Mouse (Mus musculus): ENCODE results near the gene Arid1b.

The Arid1b gene

DNA sequence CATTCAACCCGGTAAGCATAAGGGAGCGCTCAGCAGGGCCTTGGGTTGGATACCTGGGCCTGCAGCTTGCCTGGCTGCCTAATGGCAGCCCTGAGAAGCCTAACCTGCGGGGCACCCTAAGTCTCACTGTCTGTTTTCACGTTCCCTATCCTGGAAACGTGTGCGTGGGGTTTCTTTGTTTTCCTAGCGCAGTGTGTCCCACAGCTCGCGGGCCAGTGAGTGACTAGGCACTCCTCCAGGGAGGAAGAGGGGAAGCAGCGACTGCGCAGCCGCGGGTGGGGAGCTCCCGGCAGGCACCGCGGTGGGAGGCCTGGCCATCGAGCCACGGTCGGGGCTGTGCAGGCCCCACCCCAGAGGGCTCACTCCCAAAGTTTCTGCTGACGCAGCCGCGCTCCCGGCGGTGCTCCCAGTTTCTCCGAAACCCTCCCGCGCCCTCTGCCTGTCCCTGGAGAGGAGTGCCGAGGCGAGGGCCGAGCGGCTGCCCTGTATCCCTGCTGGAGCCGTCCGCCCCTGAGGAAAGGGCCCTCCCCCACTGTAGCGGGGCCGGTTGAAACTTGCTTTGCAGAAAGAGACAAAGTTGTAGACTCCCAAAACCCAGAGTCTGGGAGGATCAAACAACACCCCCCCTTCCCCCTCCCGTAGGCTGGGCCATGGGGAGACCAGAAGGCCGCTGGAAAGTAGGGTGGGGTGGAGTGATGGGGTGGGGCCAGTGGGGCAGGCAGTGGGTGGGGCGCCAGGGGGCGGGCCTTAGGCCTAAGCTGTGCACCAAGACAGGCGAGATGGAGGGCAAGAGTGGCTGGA lies 195.6 kb downstream of the Arid1b start:
- peak; percentile 91 to 95 for DNase-seq (ENCODE audit: low spot score in 2 of 2)

DNA sequence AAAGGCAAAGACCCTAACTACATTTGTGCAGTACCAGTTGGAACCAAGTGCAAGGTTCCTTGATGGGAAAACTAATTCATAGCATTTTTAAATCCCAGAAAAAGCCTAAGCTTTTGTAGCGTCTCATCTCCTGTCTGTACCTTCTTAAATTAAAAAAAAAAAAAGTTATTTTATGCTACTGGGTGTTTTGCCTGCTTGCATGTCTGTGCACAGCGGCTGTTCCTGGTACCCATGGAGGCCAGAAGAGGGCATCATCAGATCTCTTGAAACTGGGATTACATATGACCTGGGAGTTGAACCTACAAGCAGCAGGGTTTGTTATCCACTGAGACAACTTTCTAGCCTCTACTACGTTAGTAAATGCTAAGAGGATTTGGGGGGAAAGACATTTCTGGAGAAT lies 196.2 kb downstream of the Arid1b start:
- no peak for DNase-seq (ENCODE audit: low spot score in 2 of 2)

DNA sequence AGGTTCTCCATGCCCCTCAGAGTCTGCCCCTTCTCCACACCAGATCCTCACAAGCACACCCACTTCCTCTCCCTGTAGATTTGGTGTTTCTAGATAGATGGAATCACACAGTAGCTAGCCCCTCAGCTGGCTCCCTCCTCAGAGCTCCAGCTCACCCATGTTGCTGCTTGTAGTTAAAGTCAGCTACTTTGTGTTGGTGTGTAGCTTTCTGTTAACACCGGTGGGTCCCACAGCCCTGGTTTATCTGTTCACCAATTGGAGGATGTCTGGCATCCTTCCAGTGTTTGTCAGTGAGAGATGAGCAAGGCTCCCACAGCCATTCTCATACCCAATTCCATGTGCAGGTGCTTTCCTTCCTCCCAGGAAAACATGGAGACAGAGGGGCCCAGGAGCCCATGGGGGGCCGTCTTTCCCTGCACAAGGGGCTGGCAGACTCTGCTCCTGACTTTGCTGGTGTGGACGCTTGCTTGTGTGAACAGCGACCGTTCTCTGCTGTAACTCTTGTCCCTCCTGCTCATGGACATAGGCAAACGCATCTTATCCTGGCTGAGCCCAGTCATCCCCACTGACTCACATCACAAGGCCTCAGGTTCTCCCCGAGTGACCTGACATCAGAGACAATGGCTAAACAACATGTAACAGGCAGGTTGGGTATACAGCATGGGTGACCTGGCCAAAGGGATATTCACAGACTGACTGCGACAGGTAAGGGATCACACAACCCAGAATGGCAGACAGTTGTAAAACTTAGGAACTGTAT lies 200.2 kb downstream of the Arid1b start:
- no peak for DNase-seq (ENCODE audit: low spot score in 2 of 2)

GRCm38 (mm10) chr17:5195397-5195796 lies 201.3 kb downstream of the Arid1b start:
- peak in 1 of 2 experiments; percentile 68 for DNase-seq (ENCODE audit: low spot score in 2 of 2)

DNA sequence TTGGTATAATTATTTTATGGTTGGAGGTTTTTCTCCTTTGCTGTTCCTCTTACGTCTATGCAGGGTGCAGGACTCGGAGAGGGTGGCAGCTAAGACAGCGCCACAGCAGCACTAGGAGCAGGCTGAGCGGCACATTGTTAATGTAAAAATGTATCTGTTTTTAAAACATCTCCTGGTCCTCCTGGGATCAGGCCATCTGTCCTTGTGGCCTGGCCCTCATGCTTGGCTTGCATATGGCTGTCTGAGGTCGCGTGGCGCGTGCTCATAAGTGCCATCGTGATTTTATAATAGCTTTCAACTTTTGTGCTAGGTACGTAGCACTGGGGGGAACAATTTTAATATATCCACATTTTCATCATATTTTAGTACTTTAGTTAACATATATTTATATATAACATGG lies 201.9 kb downstream of the Arid1b start:
- no peak for DNase-seq (ENCODE audit: low spot score in 2 of 2)

- DNase-seq (ENCODE audit: low spot score in 2 of 2) = no peak
Measured at GRCm38 (mm10) chr17:5196508-5196907, 202.4 kb downstream of the Arid1b start.

GRCm38 (mm10) chr17:5197083-5197482 lies 203.0 kb downstream of the Arid1b start:
- DNase-seq (ENCODE audit: low spot score in 2 of 2) = no peak

- no peak for DNase-seq (ENCODE audit: low spot score in 2 of 2)
Measured at GRCm38 (mm10) chr17:5197765-5198164, 203.6 kb downstream of the Arid1b start.

GRCm38 (mm10) chr17:5198252-5198651 lies 204.1 kb downstream of the Arid1b start:
- DNase-seq (ENCODE audit: low spot score in 2 of 2) = no peak

DNA sequence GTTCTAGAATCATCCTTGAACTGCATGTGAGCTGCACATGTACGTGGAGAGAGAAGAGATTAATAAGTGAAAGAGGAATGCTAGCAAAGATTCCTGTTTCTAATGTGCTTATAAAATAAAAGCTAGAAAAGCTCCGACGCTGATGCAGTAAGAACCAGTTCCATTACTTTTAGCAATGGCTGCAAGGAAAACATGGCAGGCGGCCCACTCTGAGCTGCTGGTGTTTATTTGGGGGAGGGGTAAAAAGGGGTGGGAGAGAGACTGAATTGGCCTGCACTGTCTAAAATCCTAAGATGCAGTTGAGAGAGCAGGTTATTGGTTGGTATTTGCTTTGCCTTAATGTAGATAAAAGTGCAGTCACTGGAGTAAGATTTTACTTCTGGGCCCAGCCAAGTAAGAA lies 204.7 kb downstream of the Arid1b start:
- no peak for DNase-seq (ENCODE audit: low spot score in 2 of 2)

DNA sequence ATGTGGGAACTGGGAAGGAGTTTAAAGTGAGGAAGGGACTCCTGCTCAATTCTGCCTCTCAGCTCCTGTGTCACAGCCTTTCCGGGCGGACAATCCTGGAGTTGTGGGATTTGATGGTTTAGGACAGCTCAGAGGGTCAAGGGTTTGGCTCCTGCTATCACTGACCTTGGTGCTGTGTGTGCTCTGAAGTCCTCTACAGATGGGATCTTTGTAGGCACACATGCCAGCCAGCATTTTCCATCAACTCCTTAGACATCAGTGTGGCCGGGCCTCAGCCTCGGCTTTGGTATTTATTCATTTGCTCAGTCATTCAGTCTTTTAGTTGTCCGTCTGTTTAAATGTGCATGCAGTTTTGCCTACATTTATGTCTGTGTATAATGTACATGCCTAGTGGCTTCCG lies 206.5 kb downstream of the Arid1b start:
- DNase-seq (ENCODE audit: low spot score in 2 of 2) = no peak

- peak in 1 of 2 experiments; percentile 61 for DNase-seq (ENCODE audit: low spot score in 2 of 2)
Measured at GRCm38 (mm10) chr17:5201859-5202598, 207.9 kb downstream of the Arid1b start.

DNA sequence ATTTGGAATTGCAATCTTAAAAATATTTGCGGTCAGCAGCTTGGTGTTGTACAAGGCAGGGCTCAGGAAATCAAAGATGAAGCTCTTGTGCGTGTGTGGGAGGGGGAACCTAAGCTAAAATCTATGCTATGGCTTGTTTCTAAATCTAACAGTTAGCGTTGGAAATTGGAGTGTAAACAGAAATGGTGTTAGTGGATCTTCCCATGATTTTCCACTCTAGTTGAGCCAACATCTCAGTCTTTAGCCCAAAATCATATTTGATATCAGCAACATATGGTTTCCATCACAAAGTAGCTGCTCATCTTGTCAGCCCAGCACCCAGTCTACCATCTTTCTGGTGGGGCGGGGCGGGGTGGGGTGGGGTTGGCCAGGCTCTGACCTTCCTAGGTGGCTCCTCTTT lies 208.6 kb downstream of the Arid1b start:
- DNase-seq (ENCODE audit: low spot score in 2 of 2) = no peak

GRCm38 (mm10) chr17:5203346-5204102 lies 209.4 kb downstream of the Arid1b start:
- no peak for DNase-seq (ENCODE audit: low spot score in 2 of 2)

GRCm38 (mm10) chr17:5204103-5204665 lies 210.1 kb downstream of the Arid1b start:
- no peak for DNase-seq (ENCODE audit: low spot score in 2 of 2)

GRCm38 (mm10) chr17:5205163-5205581 lies 211.0 kb downstream of the Arid1b start:
- DNase-seq (ENCODE audit: low spot score in 2 of 2) = no peak

DNA sequence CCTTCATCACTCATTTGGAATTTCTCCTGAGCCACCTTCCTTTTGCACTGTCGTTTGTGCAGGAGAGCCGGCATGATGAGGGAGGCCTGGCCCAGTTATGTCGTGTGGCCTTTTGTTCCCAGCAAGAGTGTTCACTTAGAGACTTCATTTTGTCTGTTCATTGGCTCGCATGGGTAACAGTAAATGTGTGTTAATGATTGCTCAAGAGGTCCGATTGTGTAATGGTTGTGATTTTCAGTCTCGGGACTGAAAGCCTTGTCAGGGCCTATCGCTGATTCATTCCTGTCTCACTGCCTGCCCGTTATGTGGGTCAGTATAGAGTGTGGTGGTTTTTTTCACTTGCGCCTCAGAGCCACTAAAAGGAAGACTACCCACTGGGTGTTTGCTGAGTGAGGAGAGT lies 212.6 kb downstream of the Arid1b start:
- DNase-seq (ENCODE audit: low spot score in 2 of 2) = no peak

GRCm38 (mm10) chr17:5207881-5208280 lies 213.7 kb downstream of the Arid1b start:
- no peak for DNase-seq (ENCODE audit: low spot score in 2 of 2)

DNA sequence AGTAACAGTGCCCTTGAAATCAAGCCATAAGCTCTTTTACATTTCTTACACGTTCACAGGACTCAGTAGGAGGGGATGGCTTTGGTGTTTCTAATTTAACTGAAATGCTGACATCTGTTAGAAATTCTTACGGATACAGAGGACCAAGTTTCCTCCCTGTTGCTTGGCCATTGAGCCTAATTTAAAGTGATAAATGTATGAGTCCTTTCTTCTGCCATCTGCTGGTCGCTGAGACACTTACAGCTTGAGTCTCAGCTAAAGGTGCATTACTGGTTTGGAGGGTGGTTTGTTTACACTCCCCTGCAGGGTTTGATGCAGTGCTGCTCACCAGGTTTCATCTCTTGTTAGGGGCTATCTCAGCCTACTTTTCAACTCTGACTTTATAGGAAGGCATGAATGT lies 214.2 kb downstream of the Arid1b start:
- peak in 1 of 2 experiments; percentile 54 for DNase-seq (ENCODE audit: low spot score in 2 of 2)

GRCm38 (mm10) chr17:5209076-5209475 lies 214.9 kb downstream of the Arid1b start:
- DNase-seq (ENCODE audit: low spot score in 2 of 2) = no peak

GRCm38 (mm10) chr17:5210101-5210727 lies 216.1 kb downstream of the Arid1b start:
- DNase-seq (ENCODE audit: low spot score in 2 of 2) = no peak

Measured in spleen, postnatal 10 days (tissue).